Mouse (Mus musculus) urinary bladder, postnatal 25 days (tissue): ENCODE results near the gene Pcsk7.
A peak's percentile ranks its signal among the peaks of the same experiment; 100 is the strongest.

Experiments
- DNase-seq: peaks from one replicate; pipeline ENCODE4 v3.0.0; 2022; ENCODE audit warnings: low spot score

Pcsk7 gene

GRCm38 (mm10) chr9:45938952-45939637 lies 32.8 kb downstream of the Pcsk7 start:
- DNase-seq = no peak

DNA sequence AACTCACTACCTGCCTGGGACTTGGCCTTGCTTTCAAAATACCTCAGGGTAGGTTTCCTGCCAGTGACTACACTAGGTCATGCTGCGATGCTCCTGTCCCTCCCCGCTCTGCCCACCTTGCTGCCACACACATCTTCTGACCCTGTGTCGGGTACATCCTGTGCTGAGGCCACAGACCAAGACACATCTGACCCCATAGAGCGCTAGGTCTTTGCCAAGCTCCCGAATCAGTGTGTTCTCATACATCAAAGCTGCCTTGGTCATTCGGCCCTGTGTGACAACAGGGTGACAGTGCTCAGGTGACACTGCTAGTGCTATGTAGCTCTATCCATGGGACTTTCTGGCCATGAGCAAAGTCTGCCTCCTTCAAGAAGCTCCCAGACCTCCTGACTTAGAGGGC lies 33.5 kb downstream of the Pcsk7 start:
- no peak for DNase-seq

- DNase-seq = no peak
These were observed 35.1 kb downstream of the Pcsk7 start for GRCm38 (mm10) chr9:45941329-45941888.

GRCm38 (mm10) chr9:45942464-45942863 lies 36.2 kb downstream of the Pcsk7 start:
- no peak for DNase-seq

DNA sequence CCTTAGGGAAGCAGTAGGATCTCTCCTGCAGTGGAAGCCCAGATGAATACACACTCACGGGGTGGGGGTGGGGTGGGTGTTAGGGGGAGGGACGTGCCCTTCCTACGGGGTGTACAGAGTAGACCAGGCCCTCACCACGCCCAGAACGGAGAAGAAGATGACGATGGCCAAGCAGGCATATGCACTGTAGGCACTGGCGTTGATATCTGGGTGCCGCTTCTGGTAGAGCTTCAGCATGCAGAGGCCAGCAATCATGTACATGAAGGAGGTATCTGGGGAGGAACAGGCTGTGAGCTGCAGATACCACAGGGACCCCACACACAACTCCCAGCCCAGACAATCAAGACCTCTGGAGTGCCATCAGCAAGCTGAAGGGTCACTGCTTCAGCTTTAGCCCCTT lies 36.6 kb downstream of the Pcsk7 start:
- DNase-seq = no peak

- no peak for DNase-seq
These were observed 37.6 kb downstream of the Pcsk7 start for GRCm38 (mm10) chr9:45943628-45944505.

DNA sequence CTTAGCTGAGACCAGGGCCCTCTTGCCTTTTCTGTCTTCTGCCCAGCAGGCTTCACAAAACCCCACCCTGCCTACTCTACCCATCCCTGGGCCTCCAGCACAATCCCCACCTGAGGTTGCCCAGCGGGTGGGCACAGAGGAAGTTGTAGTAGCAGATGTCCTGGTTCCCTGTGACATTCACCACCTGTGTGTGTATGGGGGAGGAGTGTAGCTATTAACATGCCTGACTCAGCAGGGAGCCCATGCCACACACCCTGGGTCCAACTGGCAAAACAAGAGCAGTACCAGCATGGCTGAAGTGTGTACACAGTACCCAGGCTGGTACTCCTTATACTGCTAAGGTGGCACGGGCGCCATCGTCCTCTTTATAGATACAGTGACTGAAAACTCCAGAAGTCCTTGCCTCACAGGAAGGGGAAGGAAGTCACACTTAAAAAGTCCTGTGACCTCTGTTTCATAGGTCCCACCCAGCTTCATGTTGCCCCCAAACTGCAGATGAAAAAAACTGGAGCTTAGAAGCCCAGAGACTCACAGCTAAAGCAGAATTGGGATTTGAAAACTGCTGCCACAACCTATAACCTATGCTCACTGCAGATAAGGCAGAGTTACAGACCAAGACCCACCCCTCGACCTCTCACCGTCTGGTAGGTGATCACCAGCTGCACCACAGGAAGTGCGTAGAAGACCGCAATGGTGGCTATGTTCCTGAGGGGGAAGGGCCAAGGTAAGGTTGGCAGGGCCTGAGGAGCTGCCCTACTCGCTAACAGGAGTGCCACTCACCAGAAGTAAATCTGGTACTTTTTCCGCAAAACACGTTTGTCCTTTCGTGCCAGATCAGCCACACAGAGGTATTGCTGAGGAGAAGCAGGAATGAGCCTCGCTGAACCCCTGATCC lies 38.5 kb downstream of the Pcsk7 start:
- DNase-seq = no peak

GRCm38 (mm10) chr9:45945721-45946120 lies 39.4 kb downstream of the Pcsk7 start:
- peak; percentile 7 for DNase-seq

DNA sequence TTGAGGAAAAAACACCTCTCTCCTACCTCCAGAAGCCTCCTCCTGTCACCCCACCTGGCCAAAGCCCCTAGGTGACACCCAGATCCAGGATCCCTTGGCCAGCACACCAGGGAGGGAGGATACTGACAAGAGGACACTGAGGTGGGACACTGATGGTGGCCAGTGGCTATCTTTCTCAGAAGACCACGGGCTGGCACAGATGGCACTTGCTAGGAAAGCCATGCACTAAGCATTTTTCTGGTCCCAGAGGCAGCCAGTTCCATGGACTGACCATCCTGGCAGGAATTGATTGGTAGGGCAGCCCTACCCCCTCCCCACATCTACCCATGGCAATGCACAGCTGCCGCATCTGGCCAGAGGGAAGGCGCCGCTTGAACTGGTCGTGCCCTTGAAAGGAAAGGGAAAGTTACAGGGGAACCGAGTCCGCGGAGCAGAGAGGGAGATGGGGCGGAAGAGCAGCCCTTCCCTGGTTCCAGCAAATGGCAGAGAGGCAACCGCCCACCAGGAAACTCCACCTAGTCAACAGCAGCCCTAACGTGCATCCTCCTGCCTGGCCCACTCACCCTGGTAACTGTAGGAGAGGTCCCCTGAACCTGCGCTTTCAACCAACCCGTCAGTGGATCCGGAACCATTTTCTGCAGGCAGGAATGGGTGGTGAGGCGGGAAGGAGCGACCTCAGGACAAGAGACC lies 40.0 kb downstream of the Pcsk7 start:
- no peak for DNase-seq

GRCm38 (mm10) chr9:45946872-45947183 lies 40.5 kb downstream of the Pcsk7 start:
- DNase-seq = no peak

- DNase-seq = no peak
These were observed 45.8 kb downstream of the Pcsk7 start for GRCm38 (mm10) chr9:45952057-45952456.

DNA sequence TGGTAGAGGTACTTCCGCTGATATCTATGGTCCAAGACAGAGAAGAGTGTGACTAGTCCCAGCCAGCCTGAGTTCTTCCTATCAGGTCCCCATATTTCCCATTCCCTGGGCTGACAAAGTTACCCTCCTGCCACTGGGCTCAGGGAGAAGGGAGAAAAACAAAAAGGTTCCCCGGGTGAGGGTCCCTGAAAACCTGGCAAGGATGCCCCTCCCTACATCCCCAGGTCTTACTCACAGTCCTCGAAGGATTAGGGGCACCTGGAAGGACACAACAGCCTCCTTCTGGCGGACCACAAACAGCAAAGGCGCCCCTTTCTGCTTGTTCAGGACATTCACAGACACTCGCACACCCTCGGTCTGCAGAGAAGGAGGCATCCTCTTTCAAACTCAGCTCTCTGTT lies 46.6 kb downstream of the Pcsk7 start:
- no peak for DNase-seq

GRCm38 (mm10) chr9:45953511-45954293 lies 47.4 kb downstream of the Pcsk7 start:
- no peak for DNase-seq

DNA sequence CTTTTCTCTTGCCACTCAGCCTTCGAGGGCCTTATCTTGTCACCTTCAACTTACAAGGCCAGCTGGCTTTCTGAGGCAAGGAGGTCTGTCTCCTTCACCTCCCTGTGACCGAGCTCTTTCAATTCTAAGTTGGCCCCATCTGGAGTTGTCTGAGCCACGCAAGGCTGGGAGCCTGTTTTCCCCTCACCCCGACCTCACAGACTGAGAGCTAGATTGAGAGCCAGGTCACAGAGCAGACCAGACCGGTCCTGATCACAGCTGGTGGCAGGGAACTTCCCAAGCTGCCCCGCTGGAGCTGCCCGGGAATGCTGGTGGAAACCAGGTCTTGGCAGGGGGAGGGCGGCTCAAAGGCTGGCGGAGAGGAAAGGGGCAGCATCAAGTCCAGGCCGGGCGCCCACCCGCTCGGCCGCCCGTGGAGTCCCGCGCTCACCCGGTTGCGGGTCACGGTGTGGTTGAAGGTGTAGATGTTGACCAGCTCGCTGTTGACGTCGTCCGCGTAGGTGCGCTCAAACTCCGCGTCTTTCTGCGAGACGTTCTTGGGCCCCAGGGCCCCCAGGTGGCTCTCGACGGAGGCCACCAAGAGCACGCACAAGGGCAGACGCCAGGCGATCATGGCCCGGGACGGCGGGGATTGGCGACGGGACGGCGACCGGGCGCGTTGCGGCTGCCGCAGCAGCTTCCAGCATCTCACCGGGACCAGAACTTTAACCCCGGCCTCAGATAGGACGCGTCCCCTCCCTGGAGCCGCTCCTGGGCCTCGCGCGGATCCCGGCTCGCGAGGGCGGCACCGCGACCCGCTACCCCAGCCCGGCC lies 48.2 kb downstream of the Pcsk7 start:
- peak; percentile 48 for DNase-seq

DNA sequence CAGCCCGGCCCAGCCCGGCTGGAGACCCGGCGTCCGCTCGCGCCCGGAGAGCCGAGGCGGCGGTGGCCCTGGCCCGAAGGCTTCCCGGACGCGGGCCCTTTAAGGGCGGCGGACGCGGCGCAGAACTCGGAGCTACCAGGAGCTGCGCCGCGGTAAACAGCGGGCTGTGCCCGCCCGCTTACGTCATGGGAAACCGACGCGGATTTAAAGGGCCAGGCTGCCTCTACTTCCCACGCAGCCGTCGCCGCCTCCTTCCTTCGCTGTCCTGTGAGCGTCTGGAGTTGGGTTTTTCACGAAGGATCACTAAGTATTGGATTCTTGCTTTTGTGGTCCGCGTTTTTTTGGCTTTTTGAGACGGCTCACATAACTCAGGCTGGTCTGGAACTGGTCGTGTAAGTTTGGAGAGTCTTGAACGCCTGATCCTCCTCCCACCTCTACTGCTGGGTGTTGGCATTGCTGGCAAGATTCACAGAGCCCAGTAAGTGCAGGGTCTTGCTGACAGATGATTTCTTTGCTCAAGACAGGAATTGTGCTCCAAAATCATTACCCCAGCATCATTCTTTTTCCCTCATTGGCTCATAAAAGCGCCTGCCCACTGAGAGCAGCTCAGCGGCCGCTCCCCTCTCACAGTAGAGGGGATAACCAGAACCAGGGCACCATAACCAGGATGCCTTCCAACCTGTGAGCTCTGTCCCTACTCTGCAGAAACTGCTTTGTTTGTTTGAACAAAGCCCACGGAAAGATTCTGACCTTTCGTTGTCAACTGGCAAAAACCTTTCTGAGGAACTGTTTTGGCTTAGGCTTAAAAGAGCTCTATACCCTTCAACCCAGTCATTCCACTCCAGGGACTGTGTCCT lies 49.0 kb downstream of the Pcsk7 start, which contains the start of gene Sidt2:
Gene Sidt2 (minus strand): TSS at position 152 of the 857 bp plus-strand sequence.
- DNase-seq = peak; percentile 83

DNA sequence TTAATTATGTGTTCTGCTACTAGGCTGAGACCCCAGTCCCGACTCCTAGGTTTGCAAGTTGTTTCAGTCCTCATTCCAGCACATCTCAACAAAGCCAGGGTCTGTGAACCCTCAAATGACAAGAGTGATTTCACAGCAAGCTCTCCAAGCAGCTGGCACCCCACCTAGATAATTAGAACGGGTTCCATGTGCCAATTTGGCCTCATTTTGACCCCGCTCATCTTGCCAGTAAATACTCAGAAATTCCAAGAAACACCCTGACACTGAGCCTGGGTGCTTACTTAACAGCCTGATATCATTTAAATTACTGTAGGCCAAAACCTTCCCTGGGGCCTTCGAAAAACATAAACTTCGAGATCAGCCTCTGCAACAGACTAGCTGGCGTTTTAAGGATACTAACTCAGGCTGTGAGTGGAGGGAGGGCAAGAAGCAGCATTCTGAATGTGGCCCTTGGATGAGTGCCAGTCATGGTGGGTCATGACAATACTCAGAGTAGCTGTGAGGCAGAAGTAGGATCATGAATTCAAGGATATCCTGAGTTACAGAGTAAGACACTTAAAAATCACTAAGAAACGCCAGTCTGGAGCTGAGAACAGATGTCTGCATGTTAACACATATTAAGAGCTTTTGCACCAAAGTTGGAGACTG lies 51.9 kb downstream of the Pcsk7 start:
- no peak for DNase-seq

- DNase-seq = no peak
These were observed 52.6 kb downstream of the Pcsk7 start for GRCm38 (mm10) chr9:45958851-45959250.

GRCm38 (mm10) chr9:45959661-45960060 lies 53.4 kb downstream of the Pcsk7 start:
- no peak for DNase-seq
